Mouse (Mus musculus): ENCODE measurements around the gene Rnase9. TPM values are rescaled to one million over a fixed set of nuclear protein-coding genes. Genes with fewer than 3 reads are reported as not detected.

Gene Rnase9
- total and polyA plus RNA-seq, 3 experiments = not detected

- dilution Hi-C loops (cut with MboI; ENCODE audit: extremely low pct_ligation_motif_present, extremely low pct_unique_long_range_greater_than_20kb, low sequenced_read_pairs) = no loop called here
- Histone ChIP-seq H3K27me3 (replicated peaks) (no peaks in the 10 kb centered on the region), H3K4me1 (ENCODE audit: control insufficient read depth in 1 of 2, insufficient read depth in 2 of 2) (peaks cover 2 to 8% of the 10 kb centered on the region in 2 experiments; a peak in 1 of 4 replicates), H3K36me3 (replicated peaks in 1 of 2; ENCODE audit: control insufficient read depth in 1 of 2, insufficient read depth in 1 of 2, low read length in 1 of 2) (no peaks in the 10 kb centered on the region), H3K9me3 (replicated peaks; ENCODE audit: low read length) (no peaks in the 10 kb centered on the region), H3K4me2 (ENCODE audit: insufficient read depth, low read depth, poor library complexity, severe bottlenecking) (no peak overlapping the region), H3K27ac (ENCODE audit: insufficient read depth, low read depth) (no peak overlapping the region), H3K4me3 (replicated peaks in 1 of 3; ENCODE audit: low read depth in 2 of 3, low read length in 2 of 3, poor library complexity in 1 of 3) (no peak overlapping the region), H3K9ac (ENCODE audit: insufficient read depth, low read depth) (no peak overlapping the region), H3K79me2 (replicated peaks; ENCODE audit: control insufficient read depth, extremely low read depth, insufficient read depth, poor library complexity, severe bottlenecking) (no peaks in the 10 kb centered on the region)
- no peak for TF ChIP-seq BHLHE40 (IDR thresholded peaks at IDR 0.05; ENCODE audit: low read depth, low read length)
- TF ChIP-seq UBTF (IDR thresholded peaks at IDR 0.05; ENCODE audit: low read depth, low read length) = no peak
- no peak for TF ChIP-seq MEF2A (IDR thresholded peaks at IDR 0.05; ENCODE audit: borderline replicate concordance, low read depth, low read length)
- TF ChIP-seq PAX5 (IDR thresholded peaks at IDR 0.05; ENCODE audit: low read length) = no peak
- no peak for TF ChIP-seq ELF1 (IDR thresholded peaks at IDR 0.05; ENCODE audit: low read depth, low read length)
- TF ChIP-seq SMC3 (IDR thresholded peaks at IDR 0.05; ENCODE audit: low read depth, low read length) = no peak
- TF ChIP-seq NRF1 (IDR thresholded peaks at IDR 0.05; ENCODE audit: low read depth, low read length) = no peak
- TF ChIP-seq JUN (IDR thresholded peaks at IDR 0.05; ENCODE audit: insufficient read depth, low read depth, low read length) = no peak
- TF ChIP-seq ZNF384 (IDR thresholded peaks at IDR 0.05; ENCODE audit: low read depth, low read length) = no peak
- no peak for TF ChIP-seq TCF12 (IDR thresholded peaks at IDR 0.05; ENCODE audit: low read depth, low read length)
- TF ChIP-seq ZC3H11A (IDR thresholded peaks at IDR 0.05; ENCODE audit: low read depth, low read length) = no peak
- no peak for TF ChIP-seq MAX (IDR thresholded peaks at IDR 0.05; ENCODE audit: low read length)
- TF ChIP-seq E2F4 (IDR thresholded peaks at IDR 0.05; ENCODE audit: insufficient replicate concordance, low read depth, low read length) = no peak
- no peak for TF ChIP-seq CTCF (conservative IDR thresholded peaks at IDR 0.05 in 1 of 2, IDR thresholded peaks at IDR 0.05 in 1 of 2; ENCODE audit: low read depth in 2 of 2, low read length in 2 of 2)
- TF ChIP-seq TBP (conservative IDR thresholded peaks at IDR 0.05; ENCODE audit: low read depth, low read length) = no peak
- no peak for TF ChIP-seq NELFE (IDR thresholded peaks at IDR 0.05; ENCODE audit: low read depth, low read length)
- no peak for TF ChIP-seq MXI1 (IDR thresholded peaks at IDR 0.05; ENCODE audit: low read depth, low read length)
- no peak for DNase-seq (ENCODE audit: extremely low read depth)
- in situ Hi-C loops (cut with MboI; ENCODE audit: low pct_ligation_motif_present, low pct_unique_long_range_greater_than_20kb, low sequenced_read_pairs) = loop anchor here (10.0 kb wide), 1 partner anchor 67 kb away; the partner anchor contains the start of genes Ang and Rnase4
Measured at GRCm38 (mm10) chr14:51027387-51028155, 14.1 kb downstream of the Rnase9 start.

DNA sequence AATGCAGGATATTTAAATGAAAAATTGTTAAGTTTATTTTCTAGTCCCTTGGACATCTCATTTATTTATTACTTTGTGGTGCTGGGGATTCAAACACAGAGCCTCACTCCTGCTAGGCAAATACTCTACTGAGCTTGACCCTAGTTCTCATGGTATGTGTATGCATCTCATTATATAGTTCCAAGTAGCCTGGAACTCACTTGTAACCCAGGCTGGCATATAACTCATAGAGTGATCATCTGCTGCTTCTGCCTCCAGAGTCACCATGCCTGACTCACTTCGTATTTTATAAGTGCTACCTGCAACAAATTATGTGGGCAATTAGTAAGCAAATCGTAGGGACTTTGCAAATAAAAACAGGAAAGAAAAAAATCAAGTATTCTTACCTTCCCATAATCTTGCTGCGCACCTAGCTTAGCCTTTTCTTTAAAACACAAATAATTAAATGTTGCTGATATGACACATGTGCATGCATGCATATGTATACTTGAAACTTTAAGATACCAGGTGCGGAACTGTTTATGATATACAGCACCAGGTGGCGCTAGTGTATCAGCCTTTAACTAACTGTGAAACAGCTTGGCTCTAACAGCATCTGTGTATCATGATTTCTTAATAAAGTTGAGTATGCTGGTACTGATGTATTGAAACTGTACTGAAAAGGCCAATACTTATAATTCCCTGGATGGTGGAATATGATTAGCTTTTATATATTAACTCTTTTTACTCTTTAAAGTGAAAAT is 15.1 kb downstream of the Rnase9 start:
- dilution Hi-C loops (cut with MboI; ENCODE audit: extremely low pct_ligation_motif_present, extremely low pct_unique_long_range_greater_than_20kb, low sequenced_read_pairs) = no loop called here
- no peak overlapping the region for H3K9ac ChIP-seq (ENCODE audit: insufficient read depth, low read depth)
- no peak overlapping the region for H3K27ac ChIP-seq (ENCODE audit: insufficient read depth, low read depth)
- H3K9me3 ChIP-seq (replicated peaks; ENCODE audit: low read length) = no peaks in the 10 kb centered on the region
- H3K4me3 ChIP-seq (replicated peaks in 1 of 3; ENCODE audit: low read depth in 2 of 3, low read length in 2 of 3, poor library complexity in 1 of 3) = no peak overlapping the region
- H3K4me2 ChIP-seq (ENCODE audit: insufficient read depth, low read depth, poor library complexity, severe bottlenecking) = no peak overlapping the region
- H3K4me1 ChIP-seq (ENCODE audit: control insufficient read depth in 1 of 2, insufficient read depth in 2 of 2) = peaks cover 0 to 8% of the 10 kb centered on the region in 2 experiments; a peak in 2 of 4 replicates
- H3K27me3 ChIP-seq (replicated peaks) = no peaks in the 10 kb centered on the region
- in situ Hi-C loops (cut with MboI; ENCODE audit: low pct_ligation_motif_present, low pct_unique_long_range_greater_than_20kb, low sequenced_read_pairs) = loop anchor here (10.0 kb wide), 1 partner anchor 68 kb away; the partner anchor contains the start of genes Ang and Rnase4
- peak; percentile 87 for DNase-seq (ENCODE audit: extremely low read depth)
- no peaks in the 10 kb centered on the region for H3K79me2 ChIP-seq (replicated peaks; ENCODE audit: control insufficient read depth, extremely low read depth, insufficient read depth, poor library complexity, severe bottlenecking)
- no peaks in the 10 kb centered on the region for H3K36me3 ChIP-seq (replicated peaks in 1 of 2; ENCODE audit: control insufficient read depth in 1 of 2, insufficient read depth in 1 of 2, low read length in 1 of 2)
- peak; percentile 26 to 97; a peak in 3 of 4 replicates for TF ChIP-seq CTCF (conservative IDR thresholded peaks at IDR 0.05 in 1 of 2, IDR thresholded peaks at IDR 0.05 in 1 of 2; ENCODE audit: low read depth in 2 of 2, low read length in 2 of 2)
- TF ChIP-seq ELF1 (IDR thresholded peaks at IDR 0.05; ENCODE audit: low read depth, low read length) = peak; percentile 53
- peak; percentile 60 for TF ChIP-seq IRF4 (IDR thresholded peaks at IDR 0.05; ENCODE audit: low read depth, low read length)
- peak; percentile 68 for TF ChIP-seq MAX (IDR thresholded peaks at IDR 0.05; ENCODE audit: low read length)
- TF ChIP-seq JUND (conservative IDR thresholded peaks at IDR 0.05; ENCODE audit: low read depth, low read length) = 0 out of 2 replicates have a peak, but pooled peaks have one; percentile 42
- no peak for TF ChIP-seq UBTF (IDR thresholded peaks at IDR 0.05; ENCODE audit: low read depth, low read length)
- TF ChIP-seq CHD1 (IDR thresholded peaks at IDR 0.05; ENCODE audit: low read depth, low read length) = no peak
- TF ChIP-seq RAD21 (IDR thresholded peaks at IDR 0.05; ENCODE audit: low read depth, low read length) = peak; percentile 99
- TF ChIP-seq SMC3 (IDR thresholded peaks at IDR 0.05; ENCODE audit: low read depth, low read length) = peak; percentile 98
- TF ChIP-seq ZC3H11A (IDR thresholded peaks at IDR 0.05; ENCODE audit: low read depth, low read length) = peak; percentile 89
- TF ChIP-seq MEF2A (IDR thresholded peaks at IDR 0.05; ENCODE audit: borderline replicate concordance, low read depth, low read length) = no peak
- peak; percentile 88 for TF ChIP-seq MYC (IDR thresholded peaks at IDR 0.05; ENCODE audit: low read depth, low read length)
- no peak for TF ChIP-seq ZMIZ1 (IDR thresholded peaks at IDR 0.05; ENCODE audit: low read depth, low read length)
- TF ChIP-seq USF1 (IDR thresholded peaks at IDR 0.05; ENCODE audit: low read depth, low read length) = no peak
- no peak for TF ChIP-seq POLR2AphosphoS2 (IDR thresholded peaks at IDR 0.05; ENCODE audit: low read depth, low read length)
- TF ChIP-seq E2F4 (IDR thresholded peaks at IDR 0.05; ENCODE audit: insufficient replicate concordance, low read depth, low read length) = 0 out of 2 replicates have a peak, but pooled peaks have one; percentile 29
- peak; percentile 60; the same call in 1 of the 2 replicates for TF ChIP-seq SIN3A (IDR thresholded peaks at IDR 0.05; ENCODE audit: low read length)
- 0 out of 2 replicates have a peak, but pooled peaks have one; percentile 40 for TF ChIP-seq MAFK (IDR thresholded peaks at IDR 0.05; ENCODE audit: insufficient replicate concordance, low read length)
